Mouse (Mus musculus) stomach, embryonic 15.5 days (tissue): ENCODE results near the gene Snapc4. TPM values are rescaled to one million over a fixed set of nuclear protein-coding genes. Genes with fewer than 3 reads are reported as not detected.

Source experiments
- ATAC-seq: fragments of 200-750 bp; cut with Nextera tagmentation; 2 replicates; pipeline ENCODE4 v1.8.0; 2017; ENCODE audit warnings: low read depth, moderate number of reproducible peaks, moderate TSS enrichment; ENCODE audit not compliant: insufficient read depth, low FRiP score
- H3K27ac ChIP-seq: fragments of 300-500 bp; sonication (generic); 2 replicates; pipeline ENCODE4 v1.5.1; 2015; ENCODE audit warnings: mild to moderate bottlenecking, inconsistent platforms
- H3K27me3 ChIP-seq: fragments of 300-500 bp; sonication (generic); replicated peaks from 2 replicates; pipeline ENCODE4 v1.6.1; 2015; ENCODE audit warnings: inconsistent platforms
- H3K36me3 ChIP-seq: fragments of 300-500 bp; sonication (generic); 2 replicates; pipeline ENCODE4 v1.6.1; 2015; ENCODE audit warnings: inconsistent platforms
- H3K4me1 ChIP-seq: fragments of 300-500 bp; sonication (generic); 2 replicates; pipeline ENCODE4 v1.6.1; 2015; ENCODE audit warnings: inconsistent platforms
- H3K4me2 ChIP-seq: fragments of 300-500 bp; sonication (generic); 2 replicates; pipeline ENCODE4 v1.6.1; 2015; ENCODE audit warnings: mild to moderate bottlenecking, inconsistent platforms
- H3K4me3 ChIP-seq: fragments of 300-500 bp; sonication (generic); replicated peaks from 2 replicates; pipeline ENCODE4 v1.5.1; 2015; ENCODE audit warnings: inconsistent platforms
- H3K9ac ChIP-seq: fragments of 300-500 bp; sonication (generic); 2 replicates; pipeline ENCODE4 v1.6.1; 2015; ENCODE audit warnings: inconsistent platforms
- H3K9me3 ChIP-seq: fragments of 300-500 bp; sonication (generic); 2 replicates; pipeline ENCODE4 v1.6.1; 2016; ENCODE audit warnings: inconsistent platforms
- WGBS: fragments of 180-500 bp; shearing (Covaris S2); methylation state at CpG from one replicate; pipeline ENCODE4 v1.1.7; 2015; 5-methylcytosine and 5-hydroxymethylcytosine counted together
- polyA plus RNA-seq: library from polyadenylated mRNA; unstranded; fragments of >200 nt; fragmentation: Nextera tagmentation; extraction: Ambion mirVana; gene quantifications from 2 replicates; pipeline ENCODE4 v1.2.1, GENCODE M21; 2015

Snapc4 gene
- 23.5 and 25.9 TPM in 2 replicates for polyA plus RNA-seq

DNA sequence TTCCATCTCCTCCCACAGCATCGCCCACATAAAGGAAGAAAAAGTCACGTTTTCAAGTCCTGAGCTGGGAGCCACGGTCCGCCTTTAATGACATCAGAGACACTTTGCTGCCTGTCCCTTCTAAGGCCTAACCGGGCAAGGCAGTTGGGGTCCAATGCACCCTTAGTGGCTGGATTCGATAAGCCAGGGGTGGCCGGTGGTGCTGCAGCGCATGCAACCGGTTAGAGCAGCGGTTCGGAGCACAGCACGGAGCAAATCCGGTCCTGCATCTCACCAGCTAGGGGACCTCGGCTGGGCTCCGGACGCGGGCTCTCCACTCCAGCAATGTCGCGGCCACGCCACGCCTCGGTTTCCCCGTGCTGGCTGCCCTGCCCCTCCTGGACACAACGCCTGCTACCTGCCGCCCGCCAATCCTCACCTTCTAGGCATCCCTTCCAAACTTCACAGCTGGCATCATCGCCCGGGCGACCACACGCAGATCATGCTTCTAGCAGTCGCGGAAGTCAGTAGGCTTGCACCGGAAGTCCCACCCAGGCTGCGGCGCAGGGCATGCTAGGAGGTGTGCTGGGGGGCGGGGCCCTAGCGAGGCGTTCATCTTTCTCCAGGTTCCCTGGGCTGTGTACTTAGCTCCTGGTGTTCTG is at the start of gene Snapc4:
Gene Snapc4, minus strand, starts transcription at position 523 of the 641 bp plus-strand sequence.
- Histone ChIP-seq H3K4me1 (0 out of 2 replicates have a peak, but pooled peaks cover 3% of the 10 kb centered on the region), H3K4me2 (peak within 1 kb of the TSS; percentile 86), H3K9ac (peak within 1 kb of the TSS; percentile 78), H3K27me3 (no peaks in the 10 kb centered on the region), H3K4me3 (peak within 1 kb of the TSS; percentile 70), H3K9me3 (no peaks in the 10 kb centered on the region), H3K36me3 (peaks cover 45% of the 10 kb centered on the region), H3K27ac (peak within 1 kb of the TSS; percentile 49; the same call in 1 of the 2 replicates)
- under 1% methylated on average over 38 of the region's 38 CpGs for WGBS
- ATAC-seq: peak; percentile 94

- H3K4me3 ChIP-seq: no peak overlapping the region
- H3K9me3 ChIP-seq: no peaks in the 10 kb centered on the region
- no peak overlapping the region for H3K27ac ChIP-seq
- no peak for ATAC-seq
- no peak overlapping the region for H3K9ac ChIP-seq
- peaks cover 82% of the 10 kb centered on the region for H3K36me3 ChIP-seq
- H3K27me3 ChIP-seq: no peaks in the 10 kb centered on the region
- 92% methylated on average over 5 of the region's 5 CpGs for WGBS
- H3K4me1 ChIP-seq: no peaks in the 10 kb centered on the region
- no peak overlapping the region for H3K4me2 ChIP-seq
Measured at GRCm38 (mm10) chr2:26429851-26430250, 49.4 kb upstream of the Snapc4 start.

- H3K4me3 ChIP-seq: no peak overlapping the region
- WGBS: 96% methylated on average over 2 of the region's 2 CpGs
- H3K27me3 ChIP-seq: no peaks in the 10 kb centered on the region
- no peaks in the 10 kb centered on the region for H3K4me1 ChIP-seq
- no peak overlapping the region for H3K27ac ChIP-seq
- H3K4me2 ChIP-seq: no peak overlapping the region
- H3K36me3 ChIP-seq: peaks cover 89% of the 10 kb centered on the region
- no peak overlapping the region for H3K9ac ChIP-seq
- no peak for ATAC-seq
- no peaks in the 10 kb centered on the region for H3K9me3 ChIP-seq
Measured at GRCm38 (mm10) chr2:26424541-26424940, 44.1 kb upstream of the Snapc4 start.

GRCm38 (mm10) chr2:26423086-26423485 is 42.6 kb upstream of the Snapc4 start:
- 92% methylated on average over 1 of the region's 1 CpGs for WGBS
- H3K9ac ChIP-seq: no peak overlapping the region
- H3K4me2 ChIP-seq: no peak overlapping the region
- no peaks in the 10 kb centered on the region for H3K4me1 ChIP-seq
- ATAC-seq: no peak
- no peaks in the 10 kb centered on the region for H3K27me3 ChIP-seq
- H3K36me3 ChIP-seq: peaks cover 80% of the 10 kb centered on the region
- no peak overlapping the region for H3K4me3 ChIP-seq
- no peak overlapping the region for H3K27ac ChIP-seq
- no peaks in the 10 kb centered on the region for H3K9me3 ChIP-seq

DNA sequence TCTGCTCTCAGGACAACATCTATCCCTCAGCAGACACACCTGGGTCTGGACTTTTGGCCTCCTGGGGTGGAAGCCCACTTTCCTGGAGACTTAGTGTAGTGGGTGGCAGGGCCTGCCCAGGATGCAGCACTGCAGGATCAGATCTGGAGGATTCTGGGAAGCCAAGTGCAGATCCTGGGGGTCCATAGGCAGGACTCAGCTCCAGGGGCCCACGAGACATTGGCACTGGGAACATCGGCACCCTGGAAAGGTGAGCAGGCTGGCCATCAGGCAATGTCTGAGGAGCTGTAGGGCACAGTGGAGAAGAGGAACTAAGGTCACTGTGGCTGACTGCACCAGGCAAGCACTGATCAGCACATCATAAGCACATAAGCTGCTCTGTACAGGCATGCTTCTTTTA is 41.5 kb upstream of the Snapc4 start:
- Histone ChIP-seq H3K27me3 (no peaks in the 10 kb centered on the region), H3K36me3 (peaks cover 79% of the 10 kb centered on the region)
- 91% methylated on average over 2 of the region's 2 CpGs for WGBS

GRCm38 (mm10) chr2:26418120-26418519 is 37.7 kb upstream of the Snapc4 start:
- H3K4me3 ChIP-seq: no peak overlapping the region
- no peak overlapping the region for H3K9ac ChIP-seq
- no peak overlapping the region for H3K4me2 ChIP-seq
- H3K4me1 ChIP-seq: no peaks in the 10 kb centered on the region
- no peak overlapping the region for H3K27ac ChIP-seq
- 75% methylated on average over 1 of the region's 1 CpGs for WGBS
- H3K9me3 ChIP-seq: no peaks in the 10 kb centered on the region
- H3K36me3 ChIP-seq: peaks cover 76% of the 10 kb centered on the region
- ATAC-seq: no peak
- H3K27me3 ChIP-seq: no peaks in the 10 kb centered on the region

More for the DNA sequence above, 41.5 kb upstream of the Snapc4 start:
- Histone ChIP-seq H3K27ac (no peak overlapping the region), H3K4me2 (no peak overlapping the region), H3K4me1 (no peaks in the 10 kb centered on the region), H3K9me3 (no peaks in the 10 kb centered on the region), H3K4me3 (no peak overlapping the region), H3K9ac (no peak overlapping the region)
- ATAC-seq: no peak

DNA sequence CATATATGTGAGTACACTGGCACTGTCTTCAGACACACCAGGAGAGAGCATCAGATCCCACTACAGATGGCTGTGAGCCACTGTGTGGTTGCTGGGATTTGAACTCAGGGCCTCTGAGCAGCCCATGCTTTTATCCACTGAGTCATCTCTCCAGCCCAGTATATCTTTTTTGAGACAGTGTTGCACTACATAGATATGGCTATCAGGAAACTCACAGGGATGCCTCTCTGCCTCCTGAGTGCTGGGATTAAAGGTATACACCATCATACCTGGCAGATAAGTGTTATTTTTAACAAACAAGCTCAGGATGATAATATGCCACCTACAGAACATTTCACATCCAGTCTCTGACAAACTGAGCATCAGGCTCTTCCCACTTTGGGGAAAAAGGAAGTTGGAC is 36.6 kb upstream of the Snapc4 start:
- no peak for ATAC-seq
- peaks cover 74% of the 10 kb centered on the region for H3K36me3 ChIP-seq
- H3K4me2 ChIP-seq: no peak overlapping the region
- H3K4me3 ChIP-seq: no peak overlapping the region
- H3K9ac ChIP-seq: no peak overlapping the region
- no peaks in the 10 kb centered on the region for H3K27me3 ChIP-seq
- H3K4me1 ChIP-seq: no peaks in the 10 kb centered on the region
- no peak overlapping the region for H3K27ac ChIP-seq
- H3K9me3 ChIP-seq: no peaks in the 10 kb centered on the region

DNA sequence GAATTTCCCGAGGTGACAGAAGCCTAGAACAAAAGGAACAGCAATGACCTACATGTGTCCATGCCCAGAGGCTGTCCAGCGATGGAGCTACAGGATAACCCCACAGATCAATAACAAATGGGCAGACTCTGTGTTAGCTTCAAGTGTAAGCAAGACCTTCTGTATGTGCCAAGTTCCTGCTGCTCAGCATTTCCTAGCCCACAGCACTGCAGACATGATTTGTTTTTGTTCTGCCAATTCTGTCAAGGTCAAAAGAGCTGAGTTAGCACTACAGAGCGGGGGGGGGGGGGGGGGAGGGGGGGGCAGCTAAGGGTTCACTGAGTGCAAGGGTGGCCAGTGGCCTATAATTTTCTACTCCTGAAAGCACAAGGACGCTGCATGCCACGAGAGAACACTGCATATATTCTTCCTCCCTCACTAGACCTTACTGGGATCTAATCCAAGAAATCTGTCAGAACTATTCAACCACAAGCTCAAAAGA is 30.5 kb upstream of the Snapc4 start:
- Histone ChIP-seq H3K4me1 (peaks cover 28% of the 10 kb centered on the region), H3K36me3 (peaks cover 53% of the 10 kb centered on the region), H3K9me3 (no peaks in the 10 kb centered on the region), H3K4me2 (no peak overlapping the region), H3K4me3 (no peak overlapping the region), H3K9ac (no peak overlapping the region), H3K27ac (no peak overlapping the region), H3K27me3 (no peaks in the 10 kb centered on the region)
- ATAC-seq: no peak
- 61% methylated on average over 4 of the region's 5 CpGs for WGBS

DNA sequence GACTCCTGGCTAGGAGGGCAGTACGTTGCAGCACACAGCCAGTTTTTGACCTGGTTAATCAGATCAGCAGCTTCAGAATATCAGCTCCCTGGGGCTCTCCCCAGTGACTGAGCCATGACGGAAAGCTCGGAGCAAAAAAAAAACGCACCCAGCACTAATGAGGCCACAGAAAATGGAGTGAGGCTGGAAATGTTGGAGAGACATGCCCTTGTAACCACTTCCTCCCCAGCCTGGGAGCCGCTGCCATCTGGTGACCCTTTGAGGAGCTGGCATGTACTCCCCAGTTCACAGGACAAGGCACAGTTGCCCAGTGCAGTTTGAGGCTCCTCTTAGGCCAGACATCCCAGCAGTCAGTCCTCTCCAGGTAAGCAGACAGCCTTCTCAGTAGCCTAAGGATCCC is 29.6 kb upstream of the Snapc4 start:
- H3K36me3 ChIP-seq: peaks cover 45% of the 10 kb centered on the region
- no peak overlapping the region for H3K4me3 ChIP-seq
- WGBS: 73% methylated on average over 5 of the region's 5 CpGs

DNA sequence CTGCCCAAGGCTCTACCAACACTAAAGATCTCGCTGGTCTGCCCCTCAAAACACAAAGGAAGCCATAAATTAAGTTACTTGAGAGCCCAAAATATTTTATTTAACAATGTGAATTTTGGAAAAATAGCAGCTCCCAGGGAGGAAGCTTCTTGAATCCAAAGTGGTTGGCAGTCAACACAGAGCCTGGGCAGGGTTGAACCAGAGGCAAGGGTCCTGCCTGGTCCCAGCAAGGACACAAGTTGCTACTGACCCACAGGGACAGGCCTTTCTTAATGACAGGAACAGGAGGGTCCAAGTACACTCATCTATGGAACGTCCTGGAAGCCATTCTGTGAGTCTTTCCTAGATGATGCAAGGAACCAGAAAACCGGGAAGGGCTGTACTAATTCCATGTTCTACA is 28.9 kb upstream of the Snapc4 start:
- peaks cover 40% of the 10 kb centered on the region for H3K36me3 ChIP-seq
- WGBS: 54% methylated on average over 3 of the region's 3 CpGs
- no peak for ATAC-seq
- H3K9ac ChIP-seq: no peak overlapping the region
- H3K27me3 ChIP-seq: no peaks in the 10 kb centered on the region
- H3K4me1 ChIP-seq: peaks cover 37% of the 10 kb centered on the region
- H3K9me3 ChIP-seq: no peaks in the 10 kb centered on the region
- H3K4me3 ChIP-seq: peak overlapping the region; percentile 96; the same call in 1 of the 2 replicates
- peak overlapping the region; percentile 35; the same call in 1 of the 2 replicates for H3K4me2 ChIP-seq
- no peak overlapping the region for H3K27ac ChIP-seq

More for the DNA sequence above, 29.6 kb upstream of the Snapc4 start:
- ATAC-seq: no peak
- H3K4me2 ChIP-seq: no peak overlapping the region
- H3K9me3 ChIP-seq: no peaks in the 10 kb centered on the region
- no peaks in the 10 kb centered on the region for H3K27me3 ChIP-seq
- H3K4me1 ChIP-seq: peaks cover 37% of the 10 kb centered on the region
- no peak overlapping the region for H3K27ac ChIP-seq
- H3K9ac ChIP-seq: no peak overlapping the region

DNA sequence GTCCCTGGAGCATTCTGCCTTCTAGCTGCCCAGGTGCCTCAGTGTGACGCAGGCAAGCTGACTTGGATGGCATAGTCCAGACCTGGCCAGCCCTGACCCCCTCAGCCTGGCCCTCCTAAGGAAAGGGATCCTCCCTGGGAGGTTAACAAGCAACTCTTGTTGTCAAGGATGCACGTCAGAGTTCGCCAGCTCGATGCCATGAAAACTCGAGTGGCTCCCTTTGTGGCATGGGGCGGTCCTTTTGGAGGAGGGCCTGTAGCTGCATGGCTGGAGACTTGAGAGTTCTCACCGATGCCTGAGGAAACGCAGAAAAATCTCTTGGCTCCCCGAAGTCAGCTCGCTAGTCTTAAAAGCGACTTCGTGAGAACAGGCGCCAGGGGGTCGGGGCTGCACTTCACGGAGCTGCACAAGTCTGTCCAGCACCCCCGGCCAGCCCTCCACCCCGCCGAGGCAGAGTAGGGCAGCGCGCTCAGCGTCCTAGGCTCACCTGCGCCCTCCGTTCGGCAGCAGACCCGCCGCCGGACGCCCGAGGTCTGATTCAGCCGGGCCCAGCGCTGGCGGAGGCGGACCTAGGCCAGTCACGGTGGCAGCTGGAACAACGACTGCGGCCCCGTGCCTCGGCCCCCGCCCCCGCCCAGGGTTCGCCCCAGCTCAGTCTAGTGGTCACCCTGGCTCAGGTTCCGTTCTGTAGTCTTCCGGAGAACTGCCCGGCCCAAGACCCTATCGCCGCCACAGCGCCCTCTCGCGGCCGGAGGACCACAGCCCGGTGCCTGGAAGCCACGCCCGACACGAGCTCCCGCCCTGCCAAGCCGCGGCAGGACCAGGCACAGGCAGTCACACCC is 28.3 kb upstream of the Snapc4 start, which contains the start of gene Inpp5e:
Gene Inpp5e, minus strand, starts transcription at position 689 of the 842 bp plus-strand sequence.
- H3K27ac ChIP-seq: peak within 1 kb of the TSS; percentile 77

DNA sequence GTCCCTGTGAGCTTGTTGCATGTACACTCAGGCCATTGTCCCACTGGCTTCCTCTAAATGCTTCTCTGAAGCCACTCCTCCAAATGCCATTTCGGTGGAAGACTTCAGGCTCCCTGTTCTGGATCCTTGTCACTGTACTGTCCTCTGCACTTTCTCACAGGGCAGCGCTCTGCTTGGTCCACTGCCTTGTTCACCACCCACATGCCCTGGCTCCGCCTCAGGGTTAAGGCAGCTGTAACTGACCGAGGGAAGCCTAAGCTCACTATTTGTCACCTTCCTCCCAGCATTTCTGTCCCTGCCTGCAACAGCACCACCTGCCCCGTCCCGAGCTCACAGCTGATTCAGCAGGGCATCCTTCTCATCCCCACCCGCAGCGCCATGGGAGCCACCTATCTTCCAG is 22.9 kb upstream of the Snapc4 start:
- WGBS: 72% methylated on average over 8 of the region's 8 CpGs

More for the DNA sequence above, 28.3 kb upstream of the Snapc4 start, which contains the start of gene Inpp5e:
- peaks cover 34% of the 10 kb centered on the region for H3K36me3 ChIP-seq
- 0% methylated on average over 57 of the region's 57 CpGs for WGBS
- H3K9ac ChIP-seq: peak within 1 kb of the TSS; percentile 96
- H3K27me3 ChIP-seq: no peaks in the 10 kb centered on the region
- H3K4me3 ChIP-seq: peak within 1 kb of the TSS; percentile 96
- H3K4me2 ChIP-seq: peak within 1 kb of the TSS; percentile 93
- H3K9me3 ChIP-seq: no peaks in the 10 kb centered on the region
- peaks cover 37% of the 10 kb centered on the region for H3K4me1 ChIP-seq
- ATAC-seq: peak; percentile 93

More for the DNA sequence above, 22.9 kb upstream of the Snapc4 start:
- H3K4me3 ChIP-seq: no peak overlapping the region
- H3K9ac ChIP-seq: no peak overlapping the region
- no peak overlapping the region for H3K27ac ChIP-seq
- H3K36me3 ChIP-seq: peaks cover 30% of the 10 kb centered on the region
- no peak for ATAC-seq
- peaks cover 31% of the 10 kb centered on the region for H3K4me1 ChIP-seq
- no peaks in the 10 kb centered on the region for H3K9me3 ChIP-seq
- no peak overlapping the region for H3K4me2 ChIP-seq
- no peaks in the 10 kb centered on the region for H3K27me3 ChIP-seq
